Mouse (Mus musculus): Measurements from ENCODE around the gene Cdc6. TPM values are rescaled to one million over a fixed set of nuclear protein-coding genes. Genes with fewer than 3 reads are reported as not detected.

Cdc6 gene
- polyA plus RNA-seq, 1 experiment from 2014 or later = 23.0 TPM

DNA sequence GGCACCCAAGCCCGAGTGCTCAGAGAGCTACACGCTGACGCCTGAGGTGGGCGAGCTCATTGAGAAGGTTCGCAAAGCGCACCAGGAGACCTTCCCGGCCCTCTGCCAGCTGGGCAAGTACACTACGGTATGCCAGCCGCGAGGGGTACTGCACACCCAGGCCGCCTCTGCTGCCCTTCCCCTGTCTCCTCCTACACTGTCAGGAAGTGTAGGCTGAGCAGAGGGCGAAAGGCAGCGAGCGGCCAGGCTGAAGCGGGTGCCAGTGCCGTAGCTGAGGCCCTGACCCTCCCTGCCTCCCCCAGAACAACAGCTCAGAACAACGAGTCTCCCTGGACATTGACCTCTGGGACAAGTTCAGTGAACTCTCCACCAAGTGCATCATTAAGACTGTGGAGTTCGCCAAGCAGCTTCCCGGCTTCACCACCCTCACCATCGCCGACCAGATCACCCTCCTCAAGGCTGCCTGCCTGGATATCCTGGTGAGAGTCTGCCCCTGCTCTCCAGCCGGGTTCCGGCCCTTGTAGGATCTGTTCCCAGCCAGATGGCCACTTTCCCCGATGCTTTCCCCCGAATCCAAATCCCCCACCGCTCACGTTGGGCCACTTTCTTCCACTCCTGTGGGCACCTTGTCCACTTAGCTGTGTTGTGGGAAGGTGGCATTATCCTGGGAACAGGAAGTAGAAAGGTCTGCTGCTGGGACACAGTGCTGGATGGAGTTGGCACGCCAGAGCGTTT, 62.8 kb downstream of the Cdc6 start:
- Histone ChIP-seq H3K27me3 (no peaks in the 10 kb centered on the region), H3K4me2 (peak overlapping the region; percentile 55), H3K27ac (peak overlapping the region; percentile 96), H3K4me1 (peaks cover 65% of the 10 kb centered on the region), H3K4me3 (0 out of 2 replicates have a peak overlapping the region, but pooled peaks have one; percentile 3), H3K9me3 (replicated peaks) (no peaks in the 10 kb centered on the region), H3K9ac (peak overlapping the region; percentile 58), H3K36me3 (ENCODE audit: poor library complexity, severe bottlenecking) (peaks cover 23% of the 10 kb centered on the region)
- 52% methylated on average over 29 of the region's 29 CpGs for WGBS
- ATAC-seq = peak; percentile 7; the same call in 1 of the 2 replicates

DNA sequence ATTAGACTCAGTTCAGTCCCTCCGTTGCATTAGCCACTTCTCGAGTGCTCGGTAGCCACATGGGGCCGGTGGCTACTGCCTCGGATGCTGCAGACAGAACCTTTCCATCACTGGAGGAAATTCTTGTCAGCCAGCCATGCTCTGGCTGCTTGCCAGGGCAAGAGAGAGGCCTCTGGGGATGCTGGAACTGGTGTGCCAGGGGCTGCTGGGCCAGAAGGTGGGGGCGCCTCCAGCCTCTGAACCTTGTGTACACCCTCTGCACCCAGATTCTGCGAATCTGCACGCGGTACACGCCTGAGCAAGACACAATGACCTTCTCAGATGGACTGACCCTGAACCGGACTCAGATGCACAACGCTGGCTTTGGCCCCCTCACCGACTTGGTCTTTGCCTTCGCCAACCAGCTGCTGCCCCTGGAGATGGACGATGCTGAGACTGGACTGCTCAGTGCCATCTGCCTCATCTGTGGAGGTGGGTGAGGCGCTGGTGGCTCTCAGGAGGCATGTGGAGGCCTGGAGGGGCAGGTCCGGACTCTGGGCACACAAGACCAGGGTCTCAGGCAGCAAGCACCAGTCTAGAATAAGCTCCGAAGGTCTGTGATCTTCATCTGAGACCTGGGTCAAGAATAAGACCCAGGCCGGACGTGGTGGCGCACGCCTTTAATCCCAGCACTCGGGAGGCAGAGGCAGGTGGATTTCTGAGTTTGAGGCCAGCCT, 63.9 kb downstream of the Cdc6 start:
- Histone ChIP-seq H3K4me2 (peak overlapping the region; percentile 11), H3K27me3 (no peaks in the 10 kb centered on the region), H3K36me3 (ENCODE audit: poor library complexity, severe bottlenecking) (peaks cover 23% of the 10 kb centered on the region), H3K27ac (peak overlapping the region; percentile 96), H3K4me1 (peaks cover 54% of the 10 kb centered on the region), H3K4me3 (no peak overlapping the region), H3K9me3 (replicated peaks) (no peaks in the 10 kb centered on the region), H3K9ac (peak overlapping the region; percentile 48)
- ATAC-seq = no peak
- 66% methylated on average over 23 of the region's 23 CpGs for WGBS

DNA sequence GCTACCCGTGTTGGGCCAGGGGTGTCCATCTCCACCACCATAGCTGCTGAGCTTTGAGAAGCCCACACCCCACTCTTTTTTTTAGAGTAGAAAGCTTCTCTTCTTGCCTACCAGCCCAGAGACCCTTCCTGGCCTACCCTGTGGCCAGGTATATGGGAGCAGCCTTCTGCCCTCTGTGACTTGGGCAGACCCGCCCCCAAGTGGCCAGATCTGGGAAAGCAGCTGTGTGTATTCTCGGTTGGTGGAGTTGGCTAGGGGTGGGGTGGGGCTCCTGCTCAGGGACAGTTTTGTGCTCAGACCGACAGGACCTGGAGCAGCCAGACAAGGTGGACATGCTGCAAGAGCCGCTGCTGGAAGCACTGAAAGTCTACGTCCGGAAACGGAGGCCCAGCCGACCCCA, 64.6 kb downstream of the Cdc6 start:
- Histone ChIP-seq H3K9ac (no peak overlapping the region), H3K9me3 (replicated peaks) (no peaks in the 10 kb centered on the region), H3K4me2 (no peak overlapping the region), H3K27me3 (no peaks in the 10 kb centered on the region), H3K36me3 (ENCODE audit: poor library complexity, severe bottlenecking) (peaks cover 23% of the 10 kb centered on the region), H3K27ac (0 out of 2 replicates have a peak overlapping the region, but pooled peaks have one; percentile 96), H3K4me1 (peaks cover 46% of the 10 kb centered on the region), H3K4me3 (no peak overlapping the region)
- WGBS = 51% methylated on average over 9 of the region's 9 CpGs
- no peak for ATAC-seq

DNA sequence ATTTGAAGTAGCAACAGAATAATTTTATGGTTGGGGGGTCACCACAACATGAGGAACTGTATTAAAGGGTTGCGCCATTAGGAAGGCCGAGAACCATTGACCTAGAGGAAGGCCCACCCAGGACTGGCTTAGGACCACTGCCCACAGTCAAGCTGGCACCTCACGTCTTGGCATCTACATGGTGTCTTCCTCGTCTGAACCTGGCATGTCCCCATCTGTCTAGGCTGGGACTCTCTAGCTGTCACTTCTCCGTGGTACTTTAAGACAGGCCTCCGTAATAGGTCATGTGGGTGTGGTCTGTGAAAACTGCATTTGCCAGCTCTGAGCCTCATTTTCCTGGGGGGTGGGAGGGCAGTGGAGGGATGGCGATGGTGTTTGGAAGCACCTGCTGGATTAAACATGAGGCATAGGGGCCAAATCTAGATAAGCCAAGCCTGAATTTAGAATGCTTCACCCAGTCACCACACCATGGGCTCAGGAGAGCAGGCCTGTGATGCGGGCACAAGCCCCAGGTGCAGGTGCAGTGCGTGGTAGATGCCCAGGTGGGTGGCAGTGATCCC, 65.3 kb downstream of the Cdc6 start:
- Histone ChIP-seq H3K4me3 (no peak overlapping the region), H3K27ac (no peak overlapping the region), H3K36me3 (ENCODE audit: poor library complexity, severe bottlenecking) (peaks cover 23% of the 10 kb centered on the region), H3K9ac (no peak overlapping the region), H3K27me3 (no peaks in the 10 kb centered on the region), H3K9me3 (replicated peaks) (no peaks in the 10 kb centered on the region), H3K4me2 (no peak overlapping the region), H3K4me1 (peaks cover 39% of the 10 kb centered on the region)
- 90% methylated on average over 9 of the region's 9 CpGs for WGBS
- ATAC-seq = no peak

Other genes starting within 250 kb of the Cdc6 start
- gene Gsdma, start 243.4 kb upstream of the Cdc6 start, polyA plus RNA-seq (2015; fragmentation: Nextera tagmentation; extraction: Ambion mirVana) = not detected in 2 replicates
- gene Psmd3, start 225.2 kb upstream of the Cdc6 start, polyA plus RNA-seq (2015; fragmentation: Nextera tagmentation; extraction: Ambion mirVana) = 187 and 198 TPM in 2 replicates
- 0.12 TPM in 1 of 2 replicates, not detected in the other for gene Csf3, start 206.5 kb upstream of the Cdc6 start, polyA plus RNA-seq (2015; fragmentation: Nextera tagmentation; extraction: Ambion mirVana)
- gene Med24, start 178.4 kb upstream of the Cdc6 start, polyA plus RNA-seq (2015; fragmentation: Nextera tagmentation; extraction: Ambion mirVana) = 79.0 and 86.0 TPM in 2 replicates
- gene Thra, start 167.2 kb upstream of the Cdc6 start, polyA plus RNA-seq (2015; fragmentation: Nextera tagmentation; extraction: Ambion mirVana) = 93.5 and 95.2 TPM in 2 replicates
- 2.1 and 2.3 TPM in 2 replicates for gene Nr1d1, start 132.5 kb upstream of the Cdc6 start, polyA plus RNA-seq (2015; fragmentation: Nextera tagmentation; extraction: Ambion mirVana)
- gene Msl1, start 112.3 kb upstream of the Cdc6 start, polyA plus RNA-seq (2015; fragmentation: Nextera tagmentation; extraction: Ambion mirVana) = 31.3 and 32.9 TPM in 2 replicates
- 46.4 and 51.1 TPM in 2 replicates for gene Casc3, start 102.9 kb upstream of the Cdc6 start, polyA plus RNA-seq (2015; fragmentation: Nextera tagmentation; extraction: Ambion mirVana)
- gene Rapgefl1, start 71.0 kb upstream of the Cdc6 start, polyA plus RNA-seq (2015; fragmentation: Nextera tagmentation; extraction: Ambion mirVana) = 2.4 and 3.0 TPM in 2 replicates
- 5.0 and 5.4 TPM in 2 replicates for gene Wipf2, start 44.2 kb upstream of the Cdc6 start, polyA plus RNA-seq (2015; fragmentation: Nextera tagmentation; extraction: Ambion mirVana)
- 8.7 and 10.2 TPM in 2 replicates for gene Rara, start 20.0 kb downstream of the Cdc6 start, polyA plus RNA-seq (2015; fragmentation: Nextera tagmentation; extraction: Ambion mirVana)
- 0.21 TPM in 1 of 2 replicates, not detected in the other for gene Gjd3, start 75.2 kb downstream of the Cdc6 start, polyA plus RNA-seq (2015; fragmentation: Nextera tagmentation; extraction: Ambion mirVana)
- gene Top2a, start 116.4 kb downstream of the Cdc6 start, polyA plus RNA-seq (2015; fragmentation: Nextera tagmentation; extraction: Ambion mirVana) = 276 and 284 TPM in 2 replicates
- gene Igfbp4, start 133.4 kb downstream of the Cdc6 start, polyA plus RNA-seq (2015; fragmentation: Nextera tagmentation; extraction: Ambion mirVana) = 131 TPM in 2 replicates
- gene Tns4, start 181.5 kb downstream of the Cdc6 start, polyA plus RNA-seq (2015; fragmentation: Nextera tagmentation; extraction: Ambion mirVana) = not detected in 2 replicates
- 0.14 TPM in 1 of 2 replicates, not detected in the other for gene Ccr7, start 247.3 kb downstream of the Cdc6 start, polyA plus RNA-seq (2015; fragmentation: Nextera tagmentation; extraction: Ambion mirVana)

Data from forebrain, embryonic 13.5 days (tissue).